Mouse (Mus musculus) cerebellum, adult 2 months (tissue): ENCODE results near the gene Il4i1.

Experiments
- CTCF ChIP-seq: fragments of 200-500 bp; IDR thresholded peaks from 2 replicates; pipeline ENCODE4 v1.5.1; 2011; ENCODE audit warnings: low read depth, mild to moderate bottlenecking, control low read depth, low read length, moderate library complexity, borderline replicate concordance; ENCODE audit not compliant: insufficient read depth
- POLR2A ChIP-seq: fragments of 200-500 bp; IDR thresholded peaks from 2 replicates; pipeline ENCODE4 v1.6.1; 2011; ENCODE audit warnings: low read length, control low read depth, borderline replicate concordance; ENCODE audit not compliant: insufficient read depth

DNA sequence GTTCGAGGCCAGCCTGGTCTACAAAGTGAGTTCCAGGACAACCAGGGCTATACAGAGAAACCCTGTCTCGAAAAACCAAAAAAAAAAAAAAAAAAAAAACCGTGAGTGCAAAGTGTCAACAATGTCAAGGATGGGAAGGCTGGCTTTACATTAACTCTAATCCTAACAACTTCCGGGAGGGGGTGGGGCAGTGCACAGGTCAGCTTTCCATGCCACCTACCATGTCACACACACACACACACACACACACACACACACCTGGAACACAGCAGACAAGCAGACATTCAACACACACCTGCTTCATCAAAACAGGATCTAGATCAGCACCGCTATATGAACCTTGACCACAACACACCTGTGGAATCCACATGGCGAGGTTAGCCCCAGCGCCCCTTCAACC lies 74.0 kb downstream of the Il4i1 start:
- TF ChIP-seq POLR2A (no peak), CTCF (no peak)
